Mouse (Mus musculus) megakaryocyte, embryonic 14.5 days (primary cell): Measurements from ENCODE around the gene Rbm47.

Experiments
- FLI1 ChIP-seq: IDR thresholded peaks from 2 replicates; pipeline ENCODE4 v1.6.1; 2012; ENCODE audit warnings: low read length, inconsistent platforms, mixed read lengths
- GATA1 ChIP-seq: IDR thresholded peaks from 3 replicates; pipeline ENCODE4 v1.6.1; 2012; ENCODE audit warnings: mixed read lengths, low read length, inconsistent platforms, borderline replicate concordance

DNA sequence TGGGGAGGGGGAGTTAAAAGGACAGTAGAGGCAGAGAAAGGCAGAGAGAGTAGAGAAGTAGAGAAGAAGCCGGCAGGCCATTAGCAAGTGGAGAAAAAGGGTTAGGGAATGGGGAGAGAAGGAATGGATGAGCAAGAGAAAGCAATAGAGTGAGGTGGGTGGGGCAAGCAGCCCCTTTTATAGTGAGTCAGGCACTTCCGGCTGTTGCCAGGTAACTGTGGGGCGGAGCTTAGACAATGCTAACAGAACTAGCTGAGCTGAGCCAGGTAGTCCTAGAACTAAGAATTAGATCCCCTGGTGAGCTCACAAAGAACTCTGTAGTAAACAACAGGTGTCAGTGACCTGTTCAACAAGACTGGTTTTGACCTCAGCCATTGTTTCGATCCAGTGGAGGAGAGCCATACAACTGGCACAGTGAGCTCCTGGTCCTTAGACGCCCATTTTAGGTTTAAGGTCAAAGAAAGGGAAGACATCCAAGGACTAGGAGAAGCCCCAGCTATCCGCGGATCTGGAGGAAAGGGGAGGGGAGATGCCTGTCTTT, 41.5 kb upstream of the Rbm47 start:
- TF ChIP-seq GATA1 (no peak), FLI1 (no peak)
